Mouse (Mus musculus): ENCODE data around the gene Amotl2.

DNA sequence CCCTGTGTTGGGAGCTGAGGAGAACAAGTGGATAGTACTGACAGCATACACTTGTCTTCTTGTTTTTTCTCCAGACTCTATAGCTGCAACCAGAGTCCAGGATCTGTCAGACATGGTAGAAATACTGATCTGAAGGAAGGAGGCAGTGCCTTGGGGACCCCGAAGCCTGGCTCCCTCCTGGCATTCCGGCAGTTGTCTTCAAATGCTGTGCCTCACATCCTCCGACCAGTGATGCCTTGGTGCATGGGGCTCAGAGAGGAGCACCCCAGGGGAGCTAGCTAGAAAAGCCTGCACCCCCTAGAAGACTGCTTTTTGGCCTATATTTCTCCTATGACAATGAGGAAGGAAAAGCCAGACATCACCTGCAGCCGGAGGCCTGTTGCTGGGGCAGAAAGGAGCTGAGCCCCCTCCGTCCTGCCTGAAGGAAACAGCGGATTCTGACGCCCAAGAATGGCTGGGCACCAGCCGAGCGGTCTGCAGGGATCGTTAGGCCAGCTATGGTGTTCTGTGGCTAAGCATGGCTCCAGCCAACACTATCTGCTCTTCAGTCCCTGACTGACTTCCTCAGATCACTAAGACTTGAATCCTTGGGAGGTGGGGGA is 15.2 kb downstream of the Amotl2 start:
- no peak for TF ChIP-seq POLR2A (IDR thresholded peaks at IDR 0.05; ENCODE audit: insufficient read depth, low read depth, low read length)
- no peak for TF ChIP-seq CTCF (IDR thresholded peaks at IDR 0.05)
